Mouse (Mus musculus) gastrocnemius, postnatal 14 days (tissue): ENCODE results near the gene Otud7a. TPM values are rescaled to one million over a fixed set of nuclear protein-coding genes. Genes with fewer than 3 reads are reported as not detected.

Source experiments
- DNase-seq: peaks from one replicate; pipeline ENCODE4 v3.0.0; 2021; ENCODE audit warnings: mixed read lengths
- intact Hi-C: fragments of 180-260 bp; cut with DNase I; formaldehyde crosslinking; loops from one replicate; pipeline ENCODE4 v1.15.1; 2025; ENCODE audit warnings: low total_unique reads
- total RNA-seq, 2 experiments: library from RNA; stranded (reverse); gene quantifications; 2 replicates each; pipeline ENCODE4 v1.2.3; 2021

Gene Otud7a
- total RNA-seq, 2 experiments from 2014 or later = 0.16 TPM; not detected in 1

DNA sequence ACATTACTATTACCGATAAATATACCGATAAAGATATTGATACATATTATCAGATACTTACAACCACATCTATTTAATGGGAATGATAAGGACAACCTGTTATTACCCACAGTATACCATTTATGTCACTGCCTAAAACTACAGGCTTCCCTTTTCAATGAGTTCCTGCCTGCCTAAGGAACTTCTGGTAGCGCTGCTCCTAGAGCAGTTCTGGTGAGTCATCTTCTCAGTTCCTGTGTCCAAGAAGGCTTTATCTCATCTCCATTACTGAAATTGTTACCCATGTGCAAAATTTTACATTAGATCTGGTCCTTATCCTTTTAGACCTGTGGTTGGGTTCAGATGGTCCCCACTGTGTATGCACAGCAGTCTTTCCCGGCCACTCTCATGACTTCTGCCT lies 95.7 kb downstream of the Otud7a start:
- intact Hi-C loops = no loop called here
- no peak for DNase-seq

DNA sequence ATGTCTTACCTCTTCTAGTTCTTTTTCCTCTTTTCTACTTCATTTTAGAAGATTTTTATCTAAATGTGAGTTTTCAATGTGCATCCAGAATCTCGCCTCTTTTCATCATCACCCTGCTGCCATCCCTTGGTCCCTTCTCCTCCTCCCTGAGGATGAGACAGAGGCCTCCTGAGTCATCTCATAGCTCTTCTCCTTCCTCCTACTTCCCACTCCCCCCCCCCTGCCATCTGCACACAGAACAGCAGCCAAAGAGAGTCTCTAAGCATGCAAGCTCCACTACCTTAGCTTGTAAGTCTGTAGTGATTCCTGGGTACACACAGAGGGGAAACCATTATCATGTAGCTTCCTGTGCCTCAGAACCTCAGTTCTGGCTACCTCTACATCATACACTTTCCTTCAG lies 109.9 kb downstream of the Otud7a start:
- intact Hi-C loops = no loop called here
- no peak for DNase-seq

- intact Hi-C loops = no loop called here
- DNase-seq = no peak
Observed at GRCm38 (mm10) chr7:63556324-63556723, 111.8 kb downstream of the Otud7a start.

DNA sequence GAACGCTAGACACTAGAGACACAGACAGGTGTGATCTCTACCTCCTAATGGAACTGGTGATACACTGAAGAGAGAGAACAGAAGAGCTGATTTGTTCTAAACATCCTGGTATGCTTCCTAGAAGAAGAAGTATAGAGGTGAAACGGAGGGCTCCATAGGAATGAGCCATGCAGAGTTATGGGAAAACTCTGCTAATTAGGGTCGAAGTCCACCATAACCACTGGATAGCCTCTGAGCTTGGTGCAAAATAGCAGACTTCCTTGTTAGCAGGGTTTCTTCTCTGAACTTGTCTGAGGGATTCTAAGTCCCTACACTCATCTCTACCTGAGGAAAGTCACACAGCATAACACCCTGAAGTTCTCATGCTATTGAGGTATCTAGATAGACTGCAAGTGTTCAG lies 114.4 kb downstream of the Otud7a start:
- intact Hi-C loops = no loop called here
- no peak for DNase-seq

DNA sequence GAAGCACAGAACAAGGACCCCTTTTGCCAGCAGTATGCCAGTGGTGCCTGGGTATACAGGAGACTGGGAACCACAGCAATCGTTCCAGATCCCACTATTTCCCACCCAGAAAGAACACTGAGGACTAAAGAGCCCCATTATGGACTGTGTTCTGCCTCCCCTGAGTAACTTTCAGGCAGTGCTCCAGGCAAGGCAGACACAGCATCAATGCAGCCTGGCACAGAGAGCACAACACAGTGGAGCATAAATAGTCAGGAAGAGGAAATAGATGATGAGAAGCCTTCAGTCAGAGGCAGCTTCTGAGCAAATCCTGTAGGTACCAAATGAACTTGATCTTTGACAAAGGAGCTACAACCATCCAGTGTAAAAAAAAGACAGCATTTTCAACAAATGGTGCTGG lies 115.1 kb downstream of the Otud7a start:
- intact Hi-C loops = no loop called here
- DNase-seq = no peak

GRCm38 (mm10) chr7:63583310-63583709 lies 138.8 kb downstream of the Otud7a start:
- no peak for DNase-seq
- intact Hi-C loops = no loop called here

DNA sequence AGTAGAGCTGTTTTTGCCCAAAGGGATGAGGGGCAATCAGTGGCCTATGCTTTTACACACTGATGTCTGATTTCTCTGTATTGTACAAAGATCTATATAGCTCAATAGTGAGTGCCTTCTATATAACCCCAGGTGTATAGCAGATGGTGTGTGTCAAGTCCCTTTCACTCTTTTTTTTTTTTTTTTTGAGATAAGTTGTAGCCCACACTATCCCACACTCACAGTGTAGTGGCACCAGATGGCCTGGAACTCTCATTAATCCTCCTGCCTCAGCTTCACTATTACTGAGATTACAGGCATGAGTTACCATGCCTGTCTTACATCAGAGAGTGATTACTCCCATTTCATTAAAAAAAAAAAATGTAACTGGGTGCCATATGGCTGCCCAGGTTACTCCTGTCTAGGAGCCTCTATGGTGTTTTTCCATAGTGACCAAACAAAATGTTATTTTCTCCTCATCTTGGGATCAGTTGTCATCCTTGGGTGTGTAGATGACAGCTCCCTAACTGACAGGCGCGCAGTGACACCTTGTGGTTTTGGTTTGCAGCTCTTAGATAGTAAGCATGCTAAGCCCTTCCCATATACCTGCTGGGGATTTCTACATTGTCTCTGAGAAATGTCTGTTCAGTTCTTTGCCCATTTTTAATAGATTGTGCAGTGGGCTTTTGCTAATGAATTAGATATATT lies 141.8 kb downstream of the Otud7a start:
- DNase-seq = no peak
- intact Hi-C loops = no loop called here

- intact Hi-C loops = no loop called here
- no peak for DNase-seq
Observed at GRCm38 (mm10) chr7:63590305-63590704, 145.8 kb downstream of the Otud7a start.

- intact Hi-C loops = no loop called here
- DNase-seq = no peak
Observed at GRCm38 (mm10) chr7:63591322-63591721, 146.8 kb downstream of the Otud7a start.

DNA sequence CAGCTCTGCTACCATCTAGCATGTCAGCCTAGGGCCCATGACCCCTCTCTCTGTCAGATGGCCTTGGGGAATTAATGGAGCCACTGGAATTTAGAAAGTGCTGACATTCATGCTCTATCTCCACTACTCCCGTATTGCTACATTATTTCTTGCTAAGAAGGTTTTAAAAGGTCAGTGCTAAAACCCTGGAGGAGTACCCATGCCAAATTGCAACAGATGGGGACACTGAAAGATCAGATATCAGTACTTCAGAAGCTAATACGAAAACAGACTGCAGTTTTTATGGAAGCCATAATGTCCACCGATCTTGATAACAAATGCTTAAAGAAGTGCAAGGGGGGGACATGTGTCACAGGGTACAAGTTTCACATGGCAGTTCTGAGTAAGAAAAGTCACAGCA lies 147.5 kb downstream of the Otud7a start:
- no peak for DNase-seq
- intact Hi-C loops = no loop called here

DNA sequence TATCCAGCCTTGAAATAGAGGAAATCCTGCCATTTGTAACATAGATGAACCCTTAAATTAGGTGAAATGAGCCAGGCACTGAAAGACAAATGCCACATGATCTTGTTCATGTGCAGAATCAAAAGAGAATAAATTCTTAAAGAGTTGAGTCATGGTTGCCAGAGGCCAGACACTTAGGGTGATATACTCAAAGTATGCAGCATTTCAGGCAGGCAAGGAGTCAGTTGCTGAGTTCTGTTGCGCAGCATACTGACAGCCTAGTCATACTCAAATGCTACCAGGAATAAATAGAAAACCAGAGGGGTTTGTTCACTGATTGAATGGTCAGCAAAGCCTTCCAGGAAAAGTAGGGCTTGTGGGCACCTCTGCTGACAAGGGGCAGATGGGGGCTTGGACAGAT lies 160.3 kb downstream of the Otud7a start:
- intact Hi-C loops = no loop called here
- no peak for DNase-seq

DNA sequence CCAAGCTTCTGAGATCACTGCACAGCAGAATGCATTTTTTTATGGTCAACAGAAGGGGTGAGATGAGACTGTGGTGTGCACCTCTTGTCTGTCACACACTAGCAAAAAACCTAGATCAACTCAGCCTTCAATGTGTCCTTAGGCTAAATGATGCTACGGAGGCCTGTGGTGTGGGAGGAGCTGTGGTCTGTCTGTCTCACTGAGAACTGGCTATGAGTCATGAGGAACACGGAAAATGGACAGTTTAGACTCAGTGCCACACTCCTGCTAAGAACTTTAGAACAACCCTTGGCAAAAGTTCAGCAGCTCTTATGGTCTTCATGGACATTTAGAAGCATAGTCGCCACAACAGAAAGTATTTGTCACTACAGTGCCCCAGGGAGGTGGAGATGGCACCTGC lies 172.5 kb downstream of the Otud7a start:
- intact Hi-C loops = no loop called here
- no peak for DNase-seq

GRCm38 (mm10) chr7:63620776-63621340 lies 176.3 kb downstream of the Otud7a start:
- intact Hi-C loops = no loop called here
- DNase-seq = no peak

DNA sequence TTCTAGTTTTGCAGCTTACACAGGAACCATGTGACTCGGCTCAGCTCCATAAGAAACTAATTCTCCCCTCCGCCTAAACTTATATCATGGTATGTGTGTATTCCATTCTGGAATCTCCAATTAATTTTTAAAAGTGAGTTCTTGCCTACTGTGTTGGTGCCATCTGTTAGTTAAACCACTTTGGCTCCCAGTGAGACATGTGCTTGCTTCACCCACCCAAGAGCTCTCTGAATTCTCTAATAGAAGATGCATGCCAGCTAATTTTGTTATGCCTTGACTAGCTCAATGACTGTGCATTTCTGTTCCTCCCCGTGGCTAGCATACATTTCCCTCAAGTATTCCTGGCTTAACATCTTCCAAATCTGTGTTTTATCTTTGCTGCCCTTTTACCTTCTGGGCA lies 193.1 kb downstream of the Otud7a start:
- DNase-seq = no peak
- intact Hi-C loops = no loop called here

DNA sequence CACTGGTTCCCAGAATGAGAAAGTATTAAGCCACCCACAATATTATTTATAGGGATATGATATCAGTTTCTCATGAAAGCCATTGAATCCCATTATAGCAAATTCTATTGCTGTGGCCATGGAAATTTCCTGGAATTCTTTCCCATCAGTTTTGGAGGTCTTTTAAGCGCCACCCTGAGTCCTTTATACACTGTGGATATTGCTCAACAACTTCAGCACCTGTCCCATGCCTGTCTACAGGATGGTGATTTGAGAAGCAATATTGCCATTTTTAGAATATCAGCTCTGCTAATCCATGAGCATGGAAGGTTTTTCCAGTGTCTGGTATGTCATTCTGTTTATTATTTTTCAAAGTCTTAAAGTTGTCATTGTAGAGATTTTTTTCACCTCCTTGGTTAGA lies 199.5 kb downstream of the Otud7a start:
- intact Hi-C loops = no loop called here
- DNase-seq = no peak

- intact Hi-C loops = no loop called here
- DNase-seq = no peak
Observed at GRCm38 (mm10) chr7:63647136-63647535, 202.6 kb downstream of the Otud7a start.

- no peak for DNase-seq
- intact Hi-C loops = no loop called here
Observed at GRCm38 (mm10) chr7:63660261-63660660, 215.7 kb downstream of the Otud7a start.

GRCm38 (mm10) chr7:63662757-63663156 lies 218.2 kb downstream of the Otud7a start:
- DNase-seq = no peak
- intact Hi-C loops = no loop called here

DNA sequence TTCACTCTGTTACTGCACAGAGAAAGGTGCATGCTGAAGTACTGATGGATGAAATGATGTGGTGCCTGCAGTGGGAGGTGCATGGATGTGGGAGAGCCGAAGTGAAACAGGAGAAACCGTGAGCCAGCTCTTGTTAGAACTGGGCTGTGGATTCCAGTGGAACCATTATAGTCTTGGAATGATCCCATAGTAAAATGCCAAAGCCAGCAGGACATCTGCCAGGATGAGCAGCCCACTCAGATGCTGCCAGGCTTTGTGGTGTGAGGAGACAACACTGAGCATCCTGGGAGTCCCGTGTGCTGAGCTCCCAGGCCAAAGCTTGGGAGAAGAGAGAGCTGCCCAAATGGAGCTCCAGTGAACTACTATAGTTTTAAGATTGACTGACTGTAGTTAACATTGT lies 220.9 kb downstream of the Otud7a start:
- DNase-seq = no peak
- intact Hi-C loops = no loop called here

- intact Hi-C loops = no loop called here
- no peak for DNase-seq
Observed at GRCm38 (mm10) chr7:63667986-63668741, 223.6 kb downstream of the Otud7a start.

GRCm38 (mm10) chr7:63668951-63669350 lies 224.4 kb downstream of the Otud7a start:
- no peak for DNase-seq
- intact Hi-C loops = no loop called here
